In the genomic region with DNA sequence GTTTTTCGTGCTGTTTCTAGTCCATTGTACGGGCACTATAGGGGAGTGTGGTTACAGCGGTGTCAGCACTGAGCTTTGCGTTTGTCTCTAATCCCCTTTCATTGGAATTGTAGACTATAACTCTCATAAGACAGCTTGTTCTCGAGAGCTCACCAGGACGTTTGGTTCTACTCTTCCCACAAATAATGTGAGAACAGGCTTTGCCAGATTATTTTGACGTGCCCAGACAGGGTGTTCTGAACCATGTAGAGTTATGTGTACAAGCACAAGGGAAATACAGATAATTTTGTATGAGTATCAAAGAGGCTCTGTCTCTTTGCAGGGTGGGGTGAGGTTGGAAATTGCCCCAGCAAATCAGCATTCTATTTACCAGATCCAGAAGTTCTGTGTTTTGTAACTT, we compare ENCODE assay signal across 11 mouse cellular contexts.
"Had no signal": no experiment of that assay in that cellular context is flagged by ENCODE, and none has a peak within 500 bp of the region (broad histone marks: within the 10 kb centered on the region; RNA-seq: fewer than 3 reads in every experiment).

No protein-coding gene starts in this region.

- H3K27ac ChIP-seq: intestine, embryonic 15.5 days; limb, embryonic 13.5 days; liver, embryonic 12.5 days; lung, embryonic 15.5 days; midbrain, embryonic 13.5 days had no signal

- DNase-seq: kidney, adult 18-20 months; kidney, postnatal 10 days; kidney, postnatal 4 days; right cerebral cortex, postnatal 25 days; thymus, adult 2 months; thymus, postnatal 25 days had no signal

- ATAC-seq: intestine, embryonic 15.5 days; liver, embryonic 12.5 days; midbrain, embryonic 13.5 days had no signal

- H3K4me3 ChIP-seq: intestine, embryonic 15.5 days; limb, embryonic 13.5 days; liver, embryonic 12.5 days; lung, embryonic 15.5 days; midbrain, embryonic 13.5 days had no signal

- H3K27me3 ChIP-seq: intestine, embryonic 15.5 days; limb, embryonic 13.5 days; liver, embryonic 12.5 days; lung, embryonic 15.5 days; midbrain, embryonic 13.5 days had no signal

- H3K9ac ChIP-seq: intestine, embryonic 15.5 days; limb, embryonic 13.5 days; liver, embryonic 12.5 days; lung, embryonic 15.5 days; midbrain, embryonic 13.5 days had no signal

- H3K4me1 ChIP-seq: intestine, embryonic 15.5 days; limb, embryonic 13.5 days; liver, embryonic 12.5 days; lung, embryonic 15.5 days had no signal

- H3K36me3 ChIP-seq: intestine, embryonic 15.5 days; limb, embryonic 13.5 days; liver, embryonic 12.5 days; lung, embryonic 15.5 days; midbrain, embryonic 13.5 days had no signal

- H3K4me2 ChIP-seq: intestine, embryonic 15.5 days; limb, embryonic 13.5 days; liver, embryonic 12.5 days; lung, embryonic 15.5 days; midbrain, embryonic 13.5 days had no signal

- H3K9me3 ChIP-seq: intestine, embryonic 15.5 days; limb, embryonic 13.5 days; liver, embryonic 12.5 days; lung, embryonic 15.5 days; midbrain, embryonic 13.5 days had no signal
